Mouse (Mus musculus): Measurements from ENCODE around the gene Trappc3. TPM values are rescaled to one million over a fixed set of nuclear protein-coding genes. Genes with fewer than 3 reads are reported as not detected.

The Trappc3 gene
- total RNA-seq, 2 experiments from 2014 or later: 45.6 to 49.3 TPM

DNA sequence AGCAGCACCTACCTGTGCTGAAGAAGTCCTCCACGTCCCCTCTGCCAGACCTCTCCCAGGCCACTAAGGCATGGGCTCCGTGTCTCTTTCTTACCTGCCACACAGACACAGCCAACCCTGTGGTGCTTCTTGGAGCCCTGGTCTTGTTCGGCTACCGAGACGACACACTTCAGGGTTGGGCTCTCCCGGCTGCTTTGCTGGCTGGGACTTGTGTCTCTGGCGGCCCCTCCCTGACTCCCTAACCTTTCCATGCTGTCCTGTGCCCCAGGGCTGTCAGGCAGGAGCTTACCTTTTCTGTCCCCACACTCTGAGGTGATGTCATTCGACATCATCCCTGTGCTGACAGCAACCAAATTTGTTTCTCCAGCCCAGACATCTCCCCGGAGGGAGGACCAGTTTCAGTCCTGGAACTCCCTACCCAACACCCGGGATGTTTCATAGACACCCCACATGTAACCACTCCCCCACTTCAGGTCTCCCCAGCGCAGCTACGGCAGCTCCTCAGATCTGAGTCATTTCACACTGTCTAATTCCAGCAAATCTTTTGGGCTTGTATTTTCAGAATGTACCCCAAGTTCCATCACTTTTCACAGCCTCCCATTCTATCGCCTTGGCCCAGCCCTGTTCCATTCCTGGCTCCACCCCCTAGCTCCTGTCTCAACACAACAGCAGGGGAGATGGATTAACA, 15.8 kb upstream of the Trappc3 start:
- intact Hi-C loops (cut with DNase I): no loop called here
- no peak for DNase-seq

- intact Hi-C loops (cut with DNase I): no loop called here
- DNase-seq: no peak
Observed at GRCm38 (mm10) chr4:126248261-126248868, 13.8 kb upstream of the Trappc3 start.

GRCm38 (mm10) chr4:126250659-126251058, 11.5 kb upstream of the Trappc3 start:
- DNase-seq: no peak
- intact Hi-C loops (cut with DNase I): no loop called here

- intact Hi-C loops (cut with DNase I): no loop called here
- DNase-seq: peak; percentile 69 to 74
Observed at GRCm38 (mm10) chr4:126251655-126252254, 10.4 kb upstream of the Trappc3 start.

GRCm38 (mm10) chr4:126252411-126253237, 9.5 kb upstream of the Trappc3 start:
- DNase-seq: no peak
- intact Hi-C loops (cut with DNase I): no loop called here

DNA sequence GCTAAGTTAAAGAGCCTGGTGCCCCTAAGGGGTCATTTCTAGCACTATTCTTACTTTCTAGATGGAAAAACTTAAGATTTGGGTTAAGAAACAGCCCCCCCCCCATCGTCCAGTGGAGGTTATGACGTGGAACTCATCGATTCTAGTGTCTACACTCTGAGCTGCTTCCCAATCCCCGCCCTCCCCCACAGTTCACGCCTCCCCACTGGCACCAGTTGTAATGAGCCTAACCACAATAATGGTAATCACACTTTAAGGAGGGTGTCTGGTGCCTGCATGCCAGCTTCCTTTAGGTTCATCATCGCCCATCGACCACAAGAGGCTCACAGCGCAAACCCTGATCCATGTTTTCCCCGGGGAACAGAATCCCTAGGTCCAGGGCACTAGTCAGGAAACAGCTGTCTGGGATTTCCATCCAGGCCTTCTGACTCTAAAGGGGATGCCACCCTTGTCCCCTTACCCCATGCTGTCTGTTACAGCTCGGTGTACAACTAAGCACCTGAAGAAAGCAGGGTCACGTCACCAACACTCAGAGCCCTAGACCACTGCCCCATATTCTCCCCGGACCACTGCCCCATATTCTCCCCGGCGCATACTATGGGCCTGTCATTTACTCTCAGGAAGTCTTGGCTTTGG, 8.4 kb upstream of the Trappc3 start:
- no peak for DNase-seq
- intact Hi-C loops (cut with DNase I): loop anchor here (2.0 kb wide), 1 partner anchor 17 kb away; no protein-coding TSS in a partner anchor

DNA sequence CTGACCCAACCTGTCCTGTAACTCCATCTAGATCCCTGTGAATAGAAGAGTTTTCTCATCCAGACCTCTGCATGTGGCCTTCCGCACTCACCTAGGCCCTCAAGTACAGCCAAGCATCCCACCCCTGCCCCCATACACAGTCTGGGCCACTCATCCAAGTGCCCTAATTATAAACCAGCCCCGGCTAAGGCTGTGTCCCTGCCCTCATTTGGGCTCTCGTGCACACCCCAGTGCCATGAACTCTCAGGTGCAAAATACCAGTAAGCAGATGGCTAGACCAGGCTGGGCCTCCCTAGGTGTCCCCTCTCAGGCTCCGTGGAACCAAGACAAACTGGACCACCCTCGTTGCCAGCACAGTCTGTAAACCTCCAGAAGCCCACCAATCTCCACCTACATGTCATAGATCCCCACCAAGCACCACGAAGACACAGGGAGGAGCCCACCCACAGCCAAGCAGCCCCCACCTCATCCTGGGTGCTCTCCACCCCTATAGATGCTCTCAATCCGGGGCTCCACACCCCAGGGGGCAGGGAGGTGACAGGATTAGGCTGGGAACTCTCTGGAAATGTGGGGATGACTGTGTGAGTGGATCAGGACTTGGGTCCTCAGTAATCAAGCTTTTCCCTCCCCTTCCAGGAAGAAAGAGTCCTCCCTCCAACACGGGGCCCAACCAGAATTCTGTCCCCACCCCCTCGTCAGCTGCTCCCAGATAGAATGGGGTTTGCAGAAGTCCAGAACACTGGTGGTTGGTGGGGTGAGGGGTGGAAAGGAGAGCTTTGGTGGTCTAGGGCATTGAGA, 7.6 kb upstream of the Trappc3 start:
- DNase-seq: peak; percentile 67 to 75
- intact Hi-C loops (cut with DNase I): loop anchor here (2.0 kb wide), 1 partner anchor 18 kb away; no protein-coding TSS in a partner anchor

DNA sequence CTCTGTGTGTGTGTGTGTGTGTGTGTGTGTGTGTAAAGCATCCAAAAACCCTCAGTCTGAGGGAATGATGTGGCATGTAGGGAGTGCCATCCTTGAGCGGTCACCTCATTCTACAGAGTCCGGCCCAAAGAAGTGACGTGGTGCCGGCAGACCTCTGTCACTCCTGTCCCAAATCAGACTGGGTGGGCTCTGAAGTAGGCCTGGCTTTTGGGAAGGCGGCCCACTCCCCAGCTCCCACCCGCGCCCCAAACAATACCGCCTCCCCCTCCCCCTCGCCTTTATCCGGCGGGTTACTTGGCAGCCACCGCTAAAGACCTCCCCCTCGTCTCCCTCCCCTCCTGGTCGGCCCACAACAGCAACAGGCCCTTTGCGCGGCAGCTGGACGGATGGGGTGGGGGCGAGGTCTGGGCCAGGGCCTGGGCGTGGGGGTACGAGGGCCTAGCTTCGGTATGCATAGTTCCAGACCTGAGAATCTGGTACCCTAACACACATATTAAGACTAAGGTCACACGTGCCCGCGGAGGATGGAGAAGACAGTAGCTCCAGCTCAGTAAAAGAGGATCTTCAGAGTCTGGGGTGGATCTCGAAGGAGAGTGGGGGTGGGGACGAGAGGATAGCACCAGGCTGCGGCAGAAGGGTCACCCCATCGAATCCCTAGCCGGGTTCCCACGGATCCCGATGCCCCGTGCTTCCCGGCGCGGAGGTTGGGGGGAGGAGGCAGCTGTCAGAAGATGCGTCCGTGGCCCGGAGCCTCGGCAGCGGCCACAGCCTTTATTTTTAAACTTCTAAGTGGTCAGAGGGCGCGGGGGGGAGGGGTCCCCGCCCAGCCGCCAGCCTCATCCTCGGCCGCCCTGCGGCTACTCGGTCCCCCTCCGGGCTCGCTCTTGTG, 6.8 kb upstream of the Trappc3 start:
- DNase-seq: peak; percentile 62
- intact Hi-C loops (cut with DNase I): loop anchor here (2.0 kb wide), 1 partner anchor 19 kb away; no protein-coding TSS in a partner anchor

DNA sequence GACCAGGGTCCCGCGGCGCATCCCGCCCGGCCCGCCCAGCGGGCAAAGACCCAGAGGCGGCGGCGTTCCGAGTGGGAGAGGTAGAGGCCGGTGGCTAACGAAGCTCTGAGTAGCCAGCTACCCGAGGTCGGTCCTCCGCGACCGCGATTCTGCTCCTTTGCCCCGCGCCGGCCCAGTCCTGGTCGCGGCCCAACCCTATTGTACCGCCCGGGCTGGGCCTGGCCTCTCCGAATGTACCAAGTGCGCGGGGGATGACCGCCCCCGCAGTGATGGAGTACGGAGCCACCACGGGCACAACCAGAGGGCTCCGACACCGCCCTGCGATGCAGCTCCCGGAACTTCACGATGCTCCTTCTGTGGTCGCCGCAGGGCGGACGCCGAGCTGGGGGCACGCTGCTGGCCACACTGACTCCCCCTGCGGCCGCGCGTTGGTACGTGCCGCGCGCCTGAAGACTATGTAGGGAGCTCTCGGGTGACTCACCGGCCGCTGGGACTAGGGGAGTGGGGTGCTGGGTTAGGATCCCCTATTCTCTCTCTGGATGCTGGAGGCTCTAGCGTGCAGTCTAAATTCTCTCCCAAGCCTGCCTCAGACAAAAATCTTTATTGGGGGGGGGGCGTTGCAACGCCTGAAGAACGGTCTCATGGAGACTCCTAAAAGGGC, 5.9 kb upstream of the Trappc3 start, which contains the start of gene Map7d1:
TSS of gene Map7d1 (minus strand) at position 213 of the 661 bp plus-strand sequence.
- peak; percentile 91 to 92 for DNase-seq
- intact Hi-C loops (cut with DNase I): no loop called here

GRCm38 (mm10) chr4:126256967-126257881, 4.9 kb upstream of the Trappc3 start:
- DNase-seq: peak; percentile 67 to 72
- intact Hi-C loops (cut with DNase I): no loop called here

- intact Hi-C loops (cut with DNase I): no loop called here
- DNase-seq: peak; percentile 45 to 67
Observed at GRCm38 (mm10) chr4:126259063-126259462, 3.1 kb upstream of the Trappc3 start.

DNA sequence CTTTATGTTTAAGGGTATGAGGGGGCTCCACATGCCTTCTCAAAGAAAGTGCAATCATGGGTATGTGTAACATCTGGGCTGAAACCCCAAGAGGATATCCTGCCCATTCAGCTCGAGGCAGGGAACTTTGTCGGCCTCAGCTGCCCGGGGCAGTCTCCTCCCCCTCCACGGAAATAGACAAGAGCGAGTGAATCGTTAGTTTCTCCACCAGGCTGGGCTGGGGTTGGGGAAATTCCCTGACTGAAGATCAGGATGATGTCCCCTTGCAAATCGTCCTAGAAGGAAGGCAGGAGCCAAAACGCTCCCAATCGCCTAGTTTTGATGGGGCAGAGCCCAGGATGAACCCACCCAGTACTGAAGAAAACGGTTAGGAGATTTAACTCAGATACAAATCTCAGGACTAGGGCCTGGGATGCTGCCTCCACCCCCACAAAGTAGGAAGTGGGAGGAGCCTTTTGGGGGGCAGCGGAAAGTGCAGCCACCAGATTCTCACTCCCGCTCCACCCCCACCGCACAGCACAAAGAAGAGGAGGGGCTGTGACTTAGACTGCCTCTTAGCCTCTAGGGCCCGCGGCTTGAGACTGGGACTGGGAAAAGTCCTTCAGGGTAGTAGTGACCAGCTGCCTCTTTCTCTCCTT, 2.5 kb upstream of the Trappc3 start:
- intact Hi-C loops (cut with DNase I): no loop called here
- peak; percentile 84 for DNase-seq

DNA sequence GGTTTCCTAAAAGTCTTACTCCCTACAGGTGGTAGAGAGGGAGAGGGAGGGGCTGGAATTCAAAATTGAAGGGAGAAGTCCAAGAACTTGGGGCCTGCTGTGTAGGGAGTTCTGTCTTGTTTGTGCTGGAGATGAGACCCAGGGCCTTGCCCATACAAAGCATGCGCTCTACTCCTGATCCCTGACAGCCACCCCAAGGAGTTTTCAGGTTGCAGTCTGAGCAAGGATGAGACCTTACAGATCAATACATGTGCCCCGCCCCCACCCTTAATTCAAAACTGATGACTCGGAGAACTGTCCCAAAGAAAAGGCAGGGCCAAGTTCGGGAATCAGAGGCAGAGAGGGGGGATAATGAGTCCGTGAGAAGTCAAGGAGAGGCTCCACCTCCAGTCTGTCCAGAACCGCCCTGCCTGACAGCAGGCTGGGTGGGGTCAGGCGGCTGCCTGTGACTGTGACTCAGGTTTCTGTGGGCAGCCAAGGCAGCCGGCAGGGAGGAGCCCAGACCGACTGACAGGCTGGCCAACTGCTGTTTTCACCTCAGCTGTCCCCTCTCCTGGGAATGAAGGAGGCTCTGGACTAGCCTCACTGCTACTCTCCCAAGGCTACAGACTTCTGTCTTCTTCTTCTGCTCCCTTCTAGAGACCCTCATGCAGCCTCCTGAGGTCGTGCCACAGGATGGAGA, 1.5 kb upstream of the Trappc3 start:
- peak; percentile 86 for DNase-seq
- intact Hi-C loops (cut with DNase I): loop anchor here (1.0 kb wide), 1 partner anchor 33 kb away; no protein-coding TSS in a partner anchor

DNA sequence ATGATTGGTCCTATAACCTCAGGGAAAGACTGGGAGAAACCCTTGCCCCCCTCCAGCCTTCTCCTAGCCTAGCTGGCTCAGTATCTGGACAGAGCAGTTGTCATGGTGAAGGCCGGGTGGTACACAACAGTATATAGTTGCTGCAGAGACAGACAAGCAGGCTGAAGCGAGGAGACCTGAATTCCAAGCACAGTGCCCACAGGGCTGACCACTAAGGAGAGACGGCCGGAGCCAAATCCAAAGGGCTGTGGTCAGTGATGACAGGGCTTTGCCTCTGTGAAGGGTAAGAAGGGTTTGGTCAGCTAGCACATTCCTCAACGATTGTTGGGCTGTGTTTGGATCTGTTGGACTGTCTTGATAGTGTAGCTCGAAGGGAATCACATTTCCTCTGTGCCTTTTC, 859 bp upstream of the Trappc3 start:
- intact Hi-C loops (cut with DNase I): loop anchor here (1.0 kb wide), 1 partner anchor 34 kb away; no protein-coding TSS in a partner anchor
- peak in 1 of 2 experiments; percentile 32 for DNase-seq

DNA sequence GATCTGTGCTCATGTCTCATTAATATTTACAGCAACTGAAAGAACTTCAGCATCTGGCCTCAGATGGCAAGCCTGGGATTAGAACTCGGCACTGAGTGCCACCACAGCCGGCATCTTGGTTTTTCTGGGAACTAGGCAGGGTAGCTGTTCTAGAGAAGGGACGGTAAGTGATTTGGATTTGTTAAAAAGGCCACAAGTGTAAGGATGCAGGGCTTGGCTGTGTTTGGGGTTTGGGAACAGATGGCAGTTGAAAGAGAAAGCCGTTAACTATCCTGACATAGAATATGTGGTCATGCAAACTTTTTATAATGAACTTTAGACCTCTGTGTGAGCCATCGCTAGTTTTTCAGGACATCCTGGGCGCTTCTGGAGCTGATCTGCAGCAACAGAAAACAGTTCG, 450 bp upstream of the Trappc3 start:
- no peak for DNase-seq
- intact Hi-C loops (cut with DNase I): loop anchor here (1.0 to 2.0 kb wide), 2 partner anchors 34 to 79 kb away; no protein-coding TSS in a partner anchor

Measured in heart, postnatal 14 days (tissue).